Mouse (Mus musculus): ENCODE data around the gene Gas2l3. TPM values are rescaled to one million over a fixed set of nuclear protein-coding genes. Genes with fewer than 3 reads are reported as not detected.

Gas2l3 gene
- polyA plus RNA-seq, 1 experiment from 2014 or later: 11.1 TPM

DNA sequence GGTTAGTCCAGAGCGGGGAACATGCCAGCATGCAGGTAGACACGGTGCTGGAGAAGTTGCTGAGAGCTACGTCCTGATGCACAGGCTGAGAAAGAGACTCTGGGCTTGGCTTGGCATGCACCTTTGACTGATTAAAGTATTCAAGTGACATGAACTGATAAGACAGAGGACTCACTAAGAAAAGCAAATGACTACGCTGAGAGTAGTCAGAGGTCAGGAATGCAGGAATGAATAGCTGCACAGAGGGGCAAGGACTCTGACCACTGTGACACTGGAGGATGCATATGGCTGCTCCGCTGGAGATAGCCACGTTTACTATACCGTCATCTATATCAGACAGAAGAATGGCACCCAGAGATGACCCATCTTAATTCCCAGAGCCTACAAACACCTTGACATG is 4.4 kb downstream of the Gas2l3 start:
- Histone ChIP-seq H3K9me3 (ENCODE audit: control insufficient read depth, low read length) (no peaks in the 10 kb centered on the region), H3K36me3 (ENCODE audit: control insufficient read depth, insufficient read depth, low read length) (0 out of 2 replicates have a peak, but pooled peaks cover 8% of the 10 kb centered on the region), H3K9ac (ENCODE audit: low read depth, low read length) (no peak overlapping the region), H3K27ac (replicated peaks; ENCODE audit: low read depth, low read length) (no peak overlapping the region), H3K27me3 (replicated peaks; ENCODE audit: control insufficient read depth, insufficient read depth, low read length) (no peaks in the 10 kb centered on the region), H3K4me3 (ENCODE audit: low read depth, low read length) (no peak overlapping the region), H3K4me1 (ENCODE audit: control insufficient read depth, insufficient read depth, low read length) (peaks cover 6% of the 10 kb centered on the region; the same call in 1 of the 2 replicates), H3K4me2 (ENCODE audit: low read depth, low read length) (no peak overlapping the region)
- ATAC-seq (ENCODE audit: low read depth): no peak
- WGBS: 85% methylated on average over 7 of the region's 7 CpGs
- no peak for DNase-seq (ENCODE audit: low spot score)

DNA sequence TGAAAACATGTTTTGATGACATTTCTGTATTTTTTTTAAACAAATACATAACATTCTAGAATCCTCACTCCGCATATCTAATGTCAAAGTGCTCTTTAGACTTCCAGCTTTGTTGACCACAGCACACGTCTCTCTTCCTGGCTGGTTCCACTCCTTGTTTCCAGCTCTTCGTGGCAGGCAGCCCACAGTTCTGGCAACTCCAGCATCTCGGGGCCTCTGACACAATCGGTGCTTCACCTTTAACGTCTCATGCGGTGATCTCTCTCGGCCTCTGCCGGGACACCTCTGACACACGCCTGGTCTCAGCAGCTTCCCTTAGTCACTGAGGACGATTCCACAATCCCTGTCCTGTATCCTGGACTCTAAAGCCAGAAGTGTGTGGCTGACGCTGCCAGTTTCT is 5.8 kb downstream of the Gas2l3 start:
- H3K27ac ChIP-seq (replicated peaks; ENCODE audit: low read depth, low read length): no peak overlapping the region
- DNase-seq (ENCODE audit: low spot score): no peak
- H3K4me3 ChIP-seq (ENCODE audit: low read depth, low read length): no peak overlapping the region
- no peak overlapping the region for H3K9ac ChIP-seq (ENCODE audit: low read depth, low read length)
- WGBS: 82% methylated on average over 12 of the region's 12 CpGs
- 0 out of 2 replicates have a peak, but pooled peaks cover 8% of the 10 kb centered on the region for H3K36me3 ChIP-seq (ENCODE audit: control insufficient read depth, insufficient read depth, low read length)
- no peak for ATAC-seq (ENCODE audit: low read depth)
- H3K9me3 ChIP-seq (ENCODE audit: control insufficient read depth, low read length): no peaks in the 10 kb centered on the region
- no peaks in the 10 kb centered on the region for H3K27me3 ChIP-seq (replicated peaks; ENCODE audit: control insufficient read depth, insufficient read depth, low read length)
- peaks cover 6% of the 10 kb centered on the region; the same call in 1 of the 2 replicates for H3K4me1 ChIP-seq (ENCODE audit: control insufficient read depth, insufficient read depth, low read length)
- H3K4me2 ChIP-seq (ENCODE audit: low read depth, low read length): no peak overlapping the region

DNA sequence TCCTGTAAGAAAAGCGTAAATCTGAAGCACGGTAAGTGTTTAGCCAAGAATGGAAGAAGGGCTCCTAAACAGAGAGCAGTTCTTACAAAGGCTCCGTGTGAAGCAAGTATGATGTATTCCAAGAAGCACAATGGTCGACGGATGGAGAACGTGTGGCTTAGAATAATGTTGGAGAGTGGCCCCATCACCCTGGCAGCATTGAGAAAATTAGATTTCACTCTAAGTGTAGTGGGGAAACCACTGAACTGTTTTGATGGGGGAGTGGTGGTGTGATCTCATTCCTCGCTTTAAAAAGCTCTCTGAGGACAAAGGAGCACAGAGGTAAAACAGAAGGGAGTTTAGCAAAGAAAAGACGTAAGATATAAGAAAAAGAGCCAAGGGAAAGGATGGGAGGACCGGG is 6.3 kb downstream of the Gas2l3 start:
- H3K27me3 ChIP-seq (replicated peaks; ENCODE audit: control insufficient read depth, insufficient read depth, low read length): no peaks in the 10 kb centered on the region
- DNase-seq (ENCODE audit: low spot score): no peak
- no peak overlapping the region for H3K27ac ChIP-seq (replicated peaks; ENCODE audit: low read depth, low read length)
- 73% methylated on average over 9 of the region's 9 CpGs for WGBS
- no peak overlapping the region for H3K4me3 ChIP-seq (ENCODE audit: low read depth, low read length)
- H3K9ac ChIP-seq (ENCODE audit: low read depth, low read length): no peak overlapping the region
- ATAC-seq (ENCODE audit: low read depth): no peak
- H3K36me3 ChIP-seq (ENCODE audit: control insufficient read depth, insufficient read depth, low read length): 0 out of 2 replicates have a peak, but pooled peaks cover 8% of the 10 kb centered on the region
- no peaks in the 10 kb centered on the region for H3K9me3 ChIP-seq (ENCODE audit: control insufficient read depth, low read length)
- H3K4me1 ChIP-seq (ENCODE audit: control insufficient read depth, insufficient read depth, low read length): 0 out of 2 replicates have a peak, but pooled peaks cover under 1% of the 10 kb centered on the region
- no peak overlapping the region for H3K4me2 ChIP-seq (ENCODE audit: low read depth, low read length)

DNA sequence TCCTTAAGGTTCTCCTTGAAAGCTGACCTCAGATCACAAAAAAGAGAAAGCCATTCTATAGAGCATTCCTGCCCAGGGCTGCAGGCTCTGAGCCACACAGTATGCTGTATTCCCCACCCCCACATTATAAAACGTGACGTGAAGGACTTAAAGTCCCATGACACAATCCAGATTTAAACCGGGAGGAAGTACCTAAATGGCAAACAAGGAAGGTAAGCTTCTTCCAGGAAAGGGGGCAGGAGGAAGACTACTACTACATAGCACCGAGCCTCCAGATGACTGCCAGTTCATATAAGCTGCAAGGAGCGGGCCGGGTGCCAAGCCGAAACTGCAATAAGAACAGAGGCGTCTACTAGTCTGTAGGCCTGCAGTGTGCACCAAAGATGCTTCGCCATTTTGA is 7.8 kb downstream of the Gas2l3 start:
- H3K27me3 ChIP-seq (replicated peaks; ENCODE audit: control insufficient read depth, insufficient read depth, low read length): no peaks in the 10 kb centered on the region
- H3K4me2 ChIP-seq (ENCODE audit: low read depth, low read length): no peak overlapping the region
- no peak overlapping the region for H3K9ac ChIP-seq (ENCODE audit: low read depth, low read length)
- no peak overlapping the region for H3K27ac ChIP-seq (replicated peaks; ENCODE audit: low read depth, low read length)
- ATAC-seq (ENCODE audit: low read depth): no peak
- no peak overlapping the region for H3K4me3 ChIP-seq (ENCODE audit: low read depth, low read length)
- peak; percentile 45 for DNase-seq (ENCODE audit: low spot score)
- 0 out of 2 replicates have a peak, but pooled peaks cover 8% of the 10 kb centered on the region for H3K36me3 ChIP-seq (ENCODE audit: control insufficient read depth, insufficient read depth, low read length)
- 65% methylated on average over 9 of the region's 9 CpGs for WGBS
- no peaks in the 10 kb centered on the region for H3K9me3 ChIP-seq (ENCODE audit: control insufficient read depth, low read length)
- H3K4me1 ChIP-seq (ENCODE audit: control insufficient read depth, insufficient read depth, low read length): no peaks in the 10 kb centered on the region

DNA sequence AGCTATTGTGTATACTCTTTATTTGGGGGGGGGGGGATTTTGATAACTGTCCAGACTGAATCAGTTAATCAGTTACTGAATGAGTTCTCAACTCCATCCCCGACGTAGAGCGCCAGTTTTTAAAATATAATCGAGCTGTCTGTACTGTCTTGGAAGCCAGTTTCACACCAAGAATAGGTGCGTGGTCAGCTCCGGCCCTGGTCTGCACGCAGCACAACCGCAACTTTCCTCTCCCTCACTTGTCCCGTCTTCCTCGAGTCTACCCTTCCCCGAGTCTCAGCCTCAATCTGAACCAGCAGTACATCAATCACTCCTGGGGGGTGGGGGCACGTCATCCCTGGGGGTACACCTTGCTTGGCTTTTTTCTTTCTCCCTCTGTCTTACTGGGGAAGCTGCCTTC is 8.4 kb downstream of the Gas2l3 start:
- WGBS: 73% methylated on average over 12 of the region's 12 CpGs
- ATAC-seq (ENCODE audit: low read depth): no peak

DNA sequence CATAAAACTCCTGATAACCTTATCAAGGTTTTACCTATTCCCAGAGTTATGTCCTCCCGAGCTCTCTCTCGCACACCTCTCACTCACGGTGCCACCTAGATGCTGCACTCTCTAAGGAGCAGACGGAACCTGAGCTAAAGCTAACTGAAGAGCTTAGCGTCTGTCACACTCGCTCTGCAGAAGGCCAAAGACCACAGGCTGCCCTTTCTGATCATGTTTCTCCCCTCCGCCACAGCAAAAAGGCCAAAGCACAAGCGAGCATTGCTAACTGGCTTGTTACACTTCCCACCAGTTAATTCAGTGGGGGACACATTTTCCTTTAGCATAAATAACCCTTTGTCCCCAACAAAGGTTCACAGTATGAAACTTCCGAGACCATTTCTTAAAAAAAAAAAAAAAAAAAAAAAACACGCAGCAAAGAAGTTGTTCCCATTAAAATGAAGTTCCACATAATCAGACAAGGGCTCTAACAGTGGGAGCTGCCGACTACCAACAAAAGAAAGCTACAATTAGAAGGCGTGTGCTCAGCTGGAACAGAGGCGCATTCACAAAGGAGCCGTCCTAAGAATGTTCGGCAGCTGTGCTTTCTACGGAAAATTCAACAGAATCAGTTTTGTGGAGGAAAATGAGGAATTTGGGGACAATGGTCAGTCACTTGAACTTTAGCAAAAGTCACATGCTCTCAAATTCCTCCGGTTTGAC is 9.1 kb downstream of the Gas2l3 start:
- H3K4me2 ChIP-seq (ENCODE audit: low read depth, low read length): 0 out of 2 replicates have a peak overlapping the region, but pooled peaks have one; percentile 0
- 37% methylated on average over 17 of the region's 17 CpGs for WGBS
- DNase-seq (ENCODE audit: low spot score): peak; percentile 63

More for the DNA sequence above, 8.4 kb downstream of the Gas2l3 start:
- DNase-seq (ENCODE audit: low spot score): no peak
- no peak overlapping the region for H3K27ac ChIP-seq (replicated peaks; ENCODE audit: low read depth, low read length)
- H3K36me3 ChIP-seq (ENCODE audit: control insufficient read depth, insufficient read depth, low read length): 0 out of 2 replicates have a peak, but pooled peaks cover 8% of the 10 kb centered on the region
- H3K4me1 ChIP-seq (ENCODE audit: control insufficient read depth, insufficient read depth, low read length): no peaks in the 10 kb centered on the region
- H3K27me3 ChIP-seq (replicated peaks; ENCODE audit: control insufficient read depth, insufficient read depth, low read length): no peaks in the 10 kb centered on the region
- no peaks in the 10 kb centered on the region for H3K9me3 ChIP-seq (ENCODE audit: control insufficient read depth, low read length)
- no peak overlapping the region for H3K4me2 ChIP-seq (ENCODE audit: low read depth, low read length)
- no peak overlapping the region for H3K4me3 ChIP-seq (ENCODE audit: low read depth, low read length)
- no peak overlapping the region for H3K9ac ChIP-seq (ENCODE audit: low read depth, low read length)

DNA sequence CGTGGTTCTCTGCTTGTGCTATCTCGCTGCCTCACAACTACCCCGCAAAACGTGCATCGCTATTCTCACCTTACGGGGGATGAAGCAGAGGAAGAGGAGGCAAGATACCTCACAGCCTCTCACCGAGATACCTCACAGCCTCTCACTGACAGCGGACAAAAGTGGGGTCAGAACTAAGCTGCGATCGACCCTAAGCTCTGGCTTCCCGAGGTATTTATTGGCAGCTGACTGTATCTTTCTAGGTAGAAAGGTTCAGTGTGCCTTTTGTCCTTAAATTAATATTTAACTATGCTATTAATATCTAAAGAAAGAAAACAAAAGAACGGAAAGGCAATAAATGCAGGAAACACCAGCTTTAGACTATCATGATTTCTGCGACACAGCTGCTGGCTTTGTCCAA is 11.0 kb downstream of the Gas2l3 start:
- 94% methylated on average over 13 of the region's 13 CpGs for WGBS
- Histone ChIP-seq H3K4me2 (ENCODE audit: low read depth, low read length) (no peak overlapping the region), H3K27ac (replicated peaks; ENCODE audit: low read depth, low read length) (no peak overlapping the region), H3K4me3 (ENCODE audit: low read depth, low read length) (no peak overlapping the region), H3K9ac (ENCODE audit: low read depth, low read length) (no peak overlapping the region), H3K27me3 (replicated peaks; ENCODE audit: control insufficient read depth, insufficient read depth, low read length) (no peaks in the 10 kb centered on the region), H3K4me1 (ENCODE audit: control insufficient read depth, insufficient read depth, low read length) (no peaks in the 10 kb centered on the region), H3K36me3 (ENCODE audit: control insufficient read depth, insufficient read depth, low read length) (peaks cover 18% of the 10 kb centered on the region; the same call in 1 of the 2 replicates), H3K9me3 (ENCODE audit: control insufficient read depth, low read length) (no peaks in the 10 kb centered on the region)
- DNase-seq (ENCODE audit: low spot score) (no peak), ATAC-seq (ENCODE audit: low read depth) (no peak)

More for the DNA sequence above, 9.1 kb downstream of the Gas2l3 start:
- Histone ChIP-seq H3K36me3 (ENCODE audit: control insufficient read depth, insufficient read depth, low read length) (peaks cover 13% of the 10 kb centered on the region; the same call in 1 of the 2 replicates), H3K4me1 (ENCODE audit: control insufficient read depth, insufficient read depth, low read length) (no peaks in the 10 kb centered on the region), H3K27me3 (replicated peaks; ENCODE audit: control insufficient read depth, insufficient read depth, low read length) (no peaks in the 10 kb centered on the region), H3K9ac (ENCODE audit: low read depth, low read length) (no peak overlapping the region), H3K9me3 (ENCODE audit: control insufficient read depth, low read length) (no peaks in the 10 kb centered on the region), H3K27ac (replicated peaks; ENCODE audit: low read depth, low read length) (no peak overlapping the region), H3K4me3 (ENCODE audit: low read depth, low read length) (no peak overlapping the region)
- peak; percentile 62; the same call in 1 of the 2 replicates for ATAC-seq (ENCODE audit: low read depth)

DNA sequence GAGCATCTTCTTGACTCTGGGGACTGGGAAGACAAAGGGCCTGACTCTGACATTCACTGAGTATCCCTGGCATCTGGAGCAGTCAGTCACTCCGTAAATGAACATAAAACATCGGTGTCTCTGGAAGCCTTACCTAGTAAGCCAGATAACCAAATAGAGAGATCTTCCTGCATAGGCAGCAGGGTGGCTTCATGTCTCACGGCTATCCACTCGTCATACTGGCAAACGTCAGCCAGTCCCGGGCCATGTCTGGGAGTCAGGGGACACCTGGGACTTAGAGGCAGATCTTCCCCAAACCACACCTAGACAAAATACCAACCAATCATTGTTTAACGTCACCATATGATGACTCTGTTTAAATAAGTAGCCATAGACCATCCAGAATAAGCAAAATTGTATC is 13.0 kb downstream of the Gas2l3 start:
- ATAC-seq (ENCODE audit: low read depth) (no peak), DNase-seq (ENCODE audit: low spot score) (no peak)
- Histone ChIP-seq H3K27ac (replicated peaks; ENCODE audit: low read depth, low read length) (no peak overlapping the region), H3K4me3 (ENCODE audit: low read depth, low read length) (no peak overlapping the region), H3K4me1 (ENCODE audit: control insufficient read depth, insufficient read depth, low read length) (no peaks in the 10 kb centered on the region), H3K36me3 (ENCODE audit: control insufficient read depth, insufficient read depth, low read length) (peaks cover 27% of the 10 kb centered on the region), H3K27me3 (replicated peaks; ENCODE audit: control insufficient read depth, insufficient read depth, low read length) (no peaks in the 10 kb centered on the region), H3K4me2 (ENCODE audit: low read depth, low read length) (no peak overlapping the region), H3K9me3 (ENCODE audit: control insufficient read depth, low read length) (no peaks in the 10 kb centered on the region), H3K9ac (ENCODE audit: low read depth, low read length) (no peak overlapping the region)
- whole genome bisulfite sequencing: 88% methylated on average over 7 of the region's 7 CpGs

Measured in embryonic facial prominence, embryonic 14.5 days (tissue).